Mouse (Mus musculus) heart, embryonic 12.5 days (tissue): Measurements from ENCODE around the gene Atp2a2. TPM values are rescaled to one million over a fixed set of nuclear protein-coding genes. Genes with fewer than 3 reads are reported as not detected.
A peak's percentile ranks its signal among the peaks of the same experiment; 100 is the strongest.
"Not testable (repeated sequence)": the region's sequence is repeated elsewhere in the genome, so short reads cannot be mapped to it uniquely, and the experiment has no call there.

Experiments used
- ATAC-seq: fragments of 200-750 bp; cut with Nextera tagmentation; 2 replicates; pipeline ENCODE4 v1.8.0; 2017; ENCODE audit warnings: moderate TSS enrichment, moderate library complexity; ENCODE audit not compliant: insufficient number of reproducible peaks, low FRiP score
- H3K27ac ChIP-seq: fragments of 300-500 bp; sonication (generic); 2 replicates; pipeline ENCODE4 v1.5.1; 2016; ENCODE audit warnings: mild to moderate bottlenecking, moderate library complexity; ENCODE audit not compliant: poor library complexity, severe bottlenecking
- H3K27me3 ChIP-seq: fragments of 300-500 bp; sonication (generic); replicated peaks from 2 replicates; pipeline ENCODE4 v1.6.1; 2016; ENCODE audit warnings: mild to moderate bottlenecking, moderate library complexity
- H3K36me3 ChIP-seq: fragments of 300-500 bp; sonication (generic); 2 replicates; pipeline ENCODE4 v1.6.1; 2016; ENCODE audit warnings: mild to moderate bottlenecking, moderate library complexity
- H3K4me1 ChIP-seq: fragments of 300-500 bp; sonication (generic); replicated peaks from 2 replicates; pipeline ENCODE4 v1.6.1; 2016; ENCODE audit warnings: mild to moderate bottlenecking
- H3K4me2 ChIP-seq: fragments of 300-500 bp; sonication (generic); 2 replicates; pipeline ENCODE4 v1.6.1; 2016; ENCODE audit warnings: mild to moderate bottlenecking, moderate library complexity
- H3K4me3 ChIP-seq: fragments of 300-500 bp; sonication (generic); 2 replicates; pipeline ENCODE4 v1.5.1; 2016; ENCODE audit warnings: mild to moderate bottlenecking
- H3K9ac ChIP-seq: fragments of 300-500 bp; sonication (generic); 2 replicates; pipeline ENCODE4 v1.6.1; 2016; ENCODE audit warnings: mild to moderate bottlenecking, moderate library complexity
- H3K9me3 ChIP-seq: fragments of 300-500 bp; sonication (generic); replicated peaks from 2 replicates; pipeline ENCODE4 v1.6.1; 2016; ENCODE audit warnings: mild to moderate bottlenecking, moderate library complexity
- WGBS: fragments of 180-500 bp; shearing (Covaris S2); methylation state at CpG from one replicate; pipeline ENCODE4 v1.1.7; 2016; 5-methylcytosine and 5-hydroxymethylcytosine counted together
- polyA plus RNA-seq: library from polyadenylated mRNA; unstranded; fragments of >200 nt; fragmentation: Nextera tagmentation; extraction: Ambion mirVana; gene quantifications from 2 replicates; pipeline ENCODE4 v1.2.1, GENCODE M21; 2016

Atp2a2 gene
- polyA plus RNA-seq, 1 experiment from 2014 or later: 424 TPM

GRCm38 (mm10) chr5:122494449-122494848, 7.6 kb downstream of the Atp2a2 start:
- H3K9me3 ChIP-seq: no peaks in the 10 kb centered on the region
- peak overlapping the region; percentile 59; the same call in 1 of the 2 replicates for H3K27ac ChIP-seq
- peak overlapping the region; percentile 43; the same call in 1 of the 2 replicates for H3K9ac ChIP-seq
- H3K4me3 ChIP-seq: no peak overlapping the region
- ATAC-seq: no peak
- H3K27me3 ChIP-seq: no peaks in the 10 kb centered on the region
- peaks cover 33% of the 10 kb centered on the region for H3K4me1 ChIP-seq
- H3K36me3 ChIP-seq: peaks cover 74% of the 10 kb centered on the region
- H3K4me2 ChIP-seq: no peak overlapping the region
- 40% methylated on average over 1 of the region's 1 CpGs for WGBS

- no peak for ATAC-seq
- no peaks in the 10 kb centered on the region for H3K27me3 ChIP-seq
- 84% methylated on average over 2 of the region's 2 CpGs for WGBS
- H3K4me2 ChIP-seq: no peak overlapping the region
- H3K4me1 ChIP-seq: peaks cover 29% of the 10 kb centered on the region
- H3K4me3 ChIP-seq: no peak overlapping the region
- H3K27ac ChIP-seq: no peak overlapping the region
- H3K9me3 ChIP-seq: no peaks in the 10 kb centered on the region
- H3K36me3 ChIP-seq: peaks cover 83% of the 10 kb centered on the region
- no peak overlapping the region for H3K9ac ChIP-seq
Measured at GRCm38 (mm10) chr5:122493035-122493434, 9.0 kb downstream of the Atp2a2 start.

- Histone ChIP-seq H3K27ac (no peak overlapping the region), H3K9ac (no peak overlapping the region), H3K4me3 (no peak overlapping the region), H3K27me3 (no peaks in the 10 kb centered on the region), H3K9me3 (no peaks in the 10 kb centered on the region), H3K4me2 (no peak overlapping the region), H3K4me1 (peaks cover 20% of the 10 kb centered on the region), H3K36me3 (peaks cover 84% of the 10 kb centered on the region)
- ATAC-seq: no peak
- WGBS: 80% methylated on average over 10 of the region's 10 CpGs
Measured at GRCm38 (mm10) chr5:122491385-122491784, 10.6 kb downstream of the Atp2a2 start.

GRCm38 (mm10) chr5:122490148-122490547, 11.9 kb downstream of the Atp2a2 start:
- peaks cover 12% of the 10 kb centered on the region for H3K4me1 ChIP-seq
- H3K27ac ChIP-seq: no peak overlapping the region
- no peak overlapping the region for H3K4me3 ChIP-seq
- no peak overlapping the region for H3K9ac ChIP-seq
- no peak overlapping the region for H3K4me2 ChIP-seq
- peaks cover 83% of the 10 kb centered on the region for H3K36me3 ChIP-seq
- no peaks in the 10 kb centered on the region for H3K27me3 ChIP-seq
- no peaks in the 10 kb centered on the region for H3K9me3 ChIP-seq
- 89% methylated on average over 2 of the region's 2 CpGs for WGBS
- ATAC-seq: no peak

GRCm38 (mm10) chr5:122487825-122488224, 14.2 kb downstream of the Atp2a2 start:
- H3K9ac ChIP-seq: no peak overlapping the region
- no peak overlapping the region for H3K4me3 ChIP-seq
- ATAC-seq: no peak
- H3K27ac ChIP-seq: no peak overlapping the region
- peaks cover 7% of the 10 kb centered on the region; the same call in 1 of the 2 replicates for H3K4me1 ChIP-seq
- no peaks in the 10 kb centered on the region for H3K9me3 ChIP-seq
- H3K4me2 ChIP-seq: no peak overlapping the region
- 82% methylated on average over 6 of the region's 6 CpGs for WGBS
- H3K27me3 ChIP-seq: no peaks in the 10 kb centered on the region
- H3K36me3 ChIP-seq: peaks cover 82% of the 10 kb centered on the region

GRCm38 (mm10) chr5:122486243-122486642, 15.8 kb downstream of the Atp2a2 start:
- not testable (repeated sequence) for H3K4me2 ChIP-seq, H3K9ac ChIP-seq, H3K9me3 ChIP-seq, H3K4me1 ChIP-seq, H3K27me3 ChIP-seq, H3K4me3 ChIP-seq, ATAC-seq, H3K27ac ChIP-seq
- peaks cover 84% of the 10 kb centered on the region for H3K36me3 ChIP-seq
- WGBS: 74% methylated on average over 5 of the region's 5 CpGs

- WGBS: 65% methylated on average over 6 of the region's 6 CpGs
- Histone ChIP-seq H3K9me3 (no peaks in the 10 kb centered on the region), H3K4me1 (peaks cover 9% of the 10 kb centered on the region; the same call in 1 of the 2 replicates), H3K27me3 (no peaks in the 10 kb centered on the region), H3K9ac (no peak overlapping the region), H3K27ac (peak overlapping the region; percentile 61; the same call in 1 of the 2 replicates), H3K36me3 (peaks cover 81% of the 10 kb centered on the region), H3K4me3 (no peak overlapping the region), H3K4me2 (no peak overlapping the region)
- ATAC-seq: peak; percentile 58; the same call in 1 of the 2 replicates
Measured at GRCm38 (mm10) chr5:122482733-122483391, 19.2 kb downstream of the Atp2a2 start.

- ATAC-seq: peak; percentile 61; the same call in 1 of the 2 replicates
- WGBS: 64% methylated on average over 5 of the region's 5 CpGs
- Histone ChIP-seq H3K9ac (no peak overlapping the region), H3K4me1 (peaks cover 17% of the 10 kb centered on the region), H3K4me3 (no peak overlapping the region), H3K9me3 (no peaks in the 10 kb centered on the region), H3K4me2 (no peak overlapping the region), H3K27me3 (no peaks in the 10 kb centered on the region), H3K27ac (peak overlapping the region; percentile 29; the same call in 1 of the 2 replicates), H3K36me3 (peaks cover 84% of the 10 kb centered on the region)
Measured at GRCm38 (mm10) chr5:122481844-122482243, 20.2 kb downstream of the Atp2a2 start.

- peaks cover 29% of the 10 kb centered on the region for H3K4me1 ChIP-seq
- no peak overlapping the region for H3K4me2 ChIP-seq
- no peaks in the 10 kb centered on the region for H3K9me3 ChIP-seq
- H3K27ac ChIP-seq: no peak overlapping the region
- H3K9ac ChIP-seq: no peak overlapping the region
- 62% methylated on average over 2 of the region's 2 CpGs for WGBS
- ATAC-seq: no peak
- peaks cover 76% of the 10 kb centered on the region for H3K36me3 ChIP-seq
- H3K4me3 ChIP-seq: no peak overlapping the region
- H3K27me3 ChIP-seq: no peaks in the 10 kb centered on the region
Measured at GRCm38 (mm10) chr5:122479131-122479530, 22.9 kb downstream of the Atp2a2 start.

GRCm38 (mm10) chr5:122477492-122477891, 24.5 kb downstream of the Atp2a2 start:
- no peaks in the 10 kb centered on the region for H3K9me3 ChIP-seq
- peaks cover 31% of the 10 kb centered on the region for H3K4me1 ChIP-seq
- 88% methylated on average over 3 of the region's 3 CpGs for WGBS
- H3K4me2 ChIP-seq: no peak overlapping the region
- no peak overlapping the region for H3K4me3 ChIP-seq
- H3K9ac ChIP-seq: no peak overlapping the region
- ATAC-seq: no peak
- peaks cover 79% of the 10 kb centered on the region for H3K36me3 ChIP-seq
- no peak overlapping the region for H3K27ac ChIP-seq
- H3K27me3 ChIP-seq: no peaks in the 10 kb centered on the region

GRCm38 (mm10) chr5:122476078-122476477, 25.9 kb downstream of the Atp2a2 start:
- Histone ChIP-seq H3K4me3 (no peak overlapping the region), H3K27me3 (no peaks in the 10 kb centered on the region), H3K4me2 (no peak overlapping the region), H3K36me3 (peaks cover 79% of the 10 kb centered on the region), H3K27ac (no peak overlapping the region), H3K9ac (no peak overlapping the region), H3K9me3 (no peaks in the 10 kb centered on the region), H3K4me1 (peaks cover 39% of the 10 kb centered on the region)
- WGBS: 45% methylated on average over 3 of the region's 3 CpGs
- no peak for ATAC-seq
